Mouse (Mus musculus): ENCODE measurements around the gene Eci3.
"Not testable (repeated sequence)": the region's sequence is repeated elsewhere in the genome, so short reads cannot be mapped to it uniquely, and the experiment has no call there.

Eci3 gene

DNA sequence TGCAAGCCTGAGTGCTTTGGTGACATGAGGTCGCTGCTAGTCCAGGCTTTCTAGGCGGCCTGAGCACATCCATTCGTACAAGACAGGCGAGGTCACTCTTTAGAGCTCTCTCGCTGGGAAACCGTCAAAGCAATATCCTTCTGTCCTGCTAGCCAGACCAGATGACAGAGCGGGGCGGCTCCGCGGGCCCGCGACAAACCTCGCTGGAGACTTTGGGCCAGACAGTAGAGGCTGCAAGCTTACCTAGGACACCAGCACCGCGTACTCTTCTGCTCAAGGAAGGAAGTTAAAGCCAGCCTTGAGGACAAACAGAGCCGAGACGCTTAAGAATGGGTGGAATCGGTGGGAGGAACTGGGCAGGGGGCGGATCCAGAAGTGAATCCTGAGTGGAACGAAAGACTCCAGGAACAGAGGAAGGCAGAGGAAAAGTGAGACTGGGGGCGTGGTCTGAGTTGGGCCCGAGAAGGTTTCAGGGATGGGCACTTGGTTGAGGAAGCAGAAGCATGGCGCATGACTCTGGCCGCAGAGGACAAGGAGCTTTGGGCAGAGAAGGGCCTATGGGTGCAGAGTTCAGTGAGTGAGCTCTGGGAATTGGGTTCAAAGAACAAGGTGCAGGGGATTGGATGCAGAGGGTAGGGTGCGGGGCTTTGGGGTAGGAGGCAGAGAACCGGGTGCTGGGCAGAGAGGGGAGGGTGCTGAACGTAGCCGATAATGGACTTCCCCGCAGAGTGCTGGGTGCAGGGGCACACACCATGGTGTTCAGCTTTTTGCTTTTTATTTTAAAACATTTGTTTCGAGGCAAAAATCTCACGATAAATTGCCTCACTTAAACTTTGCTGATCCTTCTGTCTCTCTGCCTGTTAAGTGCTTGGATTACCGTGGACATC is at the start of gene Eci3:
Eci3 (minus strand) TSS at position 300 of the 887 bp plus-strand sequence.
- peak in 1 of 2 experiments; percentile 5 for DNase-seq

DNA sequence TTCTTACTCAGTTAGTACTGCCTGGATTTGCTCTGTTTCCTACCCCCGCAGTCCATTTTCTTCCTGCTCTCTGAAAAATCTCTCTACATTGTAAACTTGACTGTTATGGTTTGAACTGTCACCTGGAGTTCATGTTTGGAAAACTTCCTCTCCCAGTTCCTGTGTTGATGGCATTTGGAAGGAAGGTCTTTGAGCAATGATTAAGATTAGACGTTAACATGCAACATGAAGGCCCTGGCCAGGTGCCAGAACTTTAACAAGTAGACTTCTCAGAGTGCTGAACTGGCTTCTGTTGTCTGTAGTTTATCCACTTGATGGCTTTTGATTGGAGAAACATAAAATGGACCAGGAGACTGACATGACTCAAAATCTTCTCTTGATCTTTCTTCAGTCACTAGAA is 32.3 kb upstream of the Eci3 start:
- DNase-seq, result no peak

DNA sequence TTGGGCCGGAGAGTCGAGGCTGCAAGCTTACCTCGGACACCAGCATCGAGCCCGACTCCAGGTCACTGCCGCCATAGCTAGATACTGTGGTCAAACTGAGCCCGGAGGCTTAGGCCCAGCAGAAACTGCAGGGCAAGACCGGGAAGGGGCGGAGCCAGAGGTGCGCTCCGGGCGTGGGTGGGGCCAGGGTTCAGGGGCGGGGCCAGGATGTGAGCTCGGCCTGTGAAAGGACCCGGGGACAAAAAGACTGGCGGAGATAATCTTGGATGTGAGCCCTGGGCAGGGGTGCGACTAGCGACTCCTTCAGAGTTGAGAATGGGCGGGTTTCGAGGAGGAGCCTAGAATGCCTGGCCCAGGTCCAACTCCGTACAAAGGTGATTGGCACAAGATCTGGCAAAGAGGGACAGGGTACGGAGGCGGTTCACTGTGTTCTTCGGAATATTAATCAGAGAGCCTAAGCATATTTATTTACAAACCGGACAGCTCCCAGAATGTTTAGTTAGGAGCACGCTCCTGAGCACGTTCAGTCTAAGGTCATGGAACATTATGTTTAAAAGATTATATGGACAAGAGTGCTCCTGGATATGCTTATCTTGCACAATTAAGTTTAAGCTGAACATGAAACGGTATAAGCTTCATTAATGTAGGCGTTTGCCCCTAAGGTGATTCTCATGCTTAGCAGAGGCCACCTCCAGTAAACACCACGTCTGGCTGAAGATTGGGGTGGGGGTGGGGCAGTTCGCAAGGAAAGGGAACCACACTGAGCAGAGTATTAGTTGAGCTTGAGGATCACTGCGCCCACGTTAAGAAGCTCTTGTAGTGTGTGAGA is 30.6 kb upstream of the Eci3 start:
- peak; percentile 88 to 96 for DNase-seq

DNA sequence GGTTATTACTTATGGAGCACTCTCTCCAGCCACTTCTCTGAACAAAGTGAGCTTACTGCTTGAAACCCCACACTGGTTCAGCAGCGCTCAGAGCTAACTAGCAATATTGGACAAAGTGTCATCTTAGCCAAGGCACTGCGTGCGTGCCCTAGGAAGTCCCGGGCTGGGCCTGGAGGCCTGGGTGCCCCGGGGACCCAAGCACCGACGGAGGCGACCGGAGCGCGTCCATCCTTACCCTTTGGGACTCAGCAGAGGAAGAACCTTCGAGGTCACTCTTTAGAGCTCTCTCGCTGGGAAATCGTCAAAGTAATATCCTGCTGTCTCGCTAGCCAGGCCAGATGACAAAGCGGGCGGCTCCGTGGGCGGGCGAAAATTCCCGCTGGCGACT is 30.0 kb upstream of the Eci3 start:
- no peak for DNase-seq

DNA sequence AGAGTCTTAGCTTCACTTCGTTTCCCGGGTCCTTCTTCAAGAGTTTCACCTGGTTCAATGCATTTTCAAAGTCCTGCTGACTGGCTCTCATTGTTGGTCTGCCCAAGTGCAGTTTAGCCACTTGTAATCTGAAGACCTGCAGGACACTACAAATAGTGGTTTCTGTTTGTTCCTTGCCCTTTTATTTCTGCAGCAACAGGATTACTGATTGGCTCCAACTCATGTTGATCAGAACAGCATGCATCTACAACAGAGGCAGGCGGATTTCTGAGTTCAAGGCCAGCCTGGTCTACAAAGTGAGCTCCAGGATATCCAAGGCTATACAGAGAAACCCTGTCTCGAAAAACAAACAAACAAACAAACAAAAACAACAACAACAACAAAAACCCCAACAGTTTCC is 29.5 kb upstream of the Eci3 start:
- DNase-seq, result no peak

DNA sequence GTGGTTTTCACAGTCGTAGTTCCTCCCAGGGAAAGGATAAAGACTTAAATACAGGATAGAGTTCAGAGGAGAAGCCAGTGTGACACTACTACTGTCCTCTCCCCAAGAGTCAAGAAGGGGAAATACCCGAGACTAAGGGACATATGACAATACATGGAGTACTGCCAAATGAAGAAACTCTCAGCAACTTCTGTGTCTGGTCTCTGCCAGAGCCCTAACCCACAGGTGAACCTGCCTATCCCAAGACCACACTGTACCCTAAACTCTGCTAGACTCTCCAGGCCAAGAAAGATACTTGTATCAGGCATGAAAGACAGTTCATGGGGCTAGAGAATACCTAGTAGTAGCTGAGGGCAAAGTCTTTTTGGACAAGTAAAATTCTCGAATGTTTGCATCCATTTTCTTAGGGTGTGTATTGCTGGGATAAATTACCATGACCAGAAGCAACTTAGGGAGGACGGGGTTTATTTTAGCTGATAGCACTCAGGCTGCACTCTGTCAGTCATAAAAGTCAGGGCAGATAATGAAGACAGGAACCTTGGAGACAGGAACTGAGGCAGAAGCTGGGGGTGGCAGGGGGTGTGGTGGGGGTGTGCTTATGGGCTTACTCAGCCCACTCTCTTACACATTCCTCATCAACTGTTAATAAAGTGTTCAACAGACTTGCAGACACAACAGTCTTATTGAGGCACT is 28.1 kb upstream of the Eci3 start:
- no peak for DNase-seq

DNA sequence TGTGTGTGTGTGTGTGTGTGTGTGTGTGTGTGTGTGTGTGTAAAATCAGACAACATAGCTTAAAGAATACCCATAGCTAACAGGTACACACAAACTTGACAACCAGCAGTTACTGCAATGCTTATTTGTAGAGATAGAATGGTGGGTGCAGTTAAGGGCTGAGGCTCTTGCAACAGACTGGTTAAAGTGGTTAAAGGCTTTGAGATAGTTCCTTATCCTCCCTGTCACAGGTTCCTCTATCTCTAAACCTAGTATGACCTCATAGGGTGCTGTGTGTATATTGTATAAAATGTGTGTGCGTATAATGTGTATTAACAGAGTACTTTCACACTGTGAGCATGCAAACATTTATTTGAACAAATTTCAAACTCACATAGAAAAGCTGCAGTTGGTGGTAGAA is 19.9 kb upstream of the Eci3 start:
- not testable (repeated sequence) for DNase-seq

DNA sequence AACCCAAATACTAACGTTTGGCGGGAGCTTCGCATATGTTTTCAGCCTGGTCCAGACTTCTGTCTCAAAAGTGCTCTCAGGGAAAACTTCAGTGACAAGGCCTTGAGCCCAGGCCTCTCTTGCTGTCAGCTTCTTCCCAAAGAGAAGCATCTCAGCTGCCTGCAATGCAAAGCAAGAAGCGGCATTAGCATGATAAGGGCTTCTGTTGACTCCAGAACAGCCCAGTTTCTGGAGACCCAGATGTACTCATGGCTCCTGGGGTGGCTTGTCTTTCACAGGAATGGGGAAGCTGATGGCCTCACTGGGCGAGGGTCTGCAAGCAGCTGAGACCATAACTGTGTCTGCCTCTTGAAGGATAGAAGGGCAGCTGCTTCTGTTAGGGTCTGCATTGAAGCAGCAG is 15.0 kb upstream of the Eci3 start:
- DNase-seq, result not testable (repeated sequence)

DNA sequence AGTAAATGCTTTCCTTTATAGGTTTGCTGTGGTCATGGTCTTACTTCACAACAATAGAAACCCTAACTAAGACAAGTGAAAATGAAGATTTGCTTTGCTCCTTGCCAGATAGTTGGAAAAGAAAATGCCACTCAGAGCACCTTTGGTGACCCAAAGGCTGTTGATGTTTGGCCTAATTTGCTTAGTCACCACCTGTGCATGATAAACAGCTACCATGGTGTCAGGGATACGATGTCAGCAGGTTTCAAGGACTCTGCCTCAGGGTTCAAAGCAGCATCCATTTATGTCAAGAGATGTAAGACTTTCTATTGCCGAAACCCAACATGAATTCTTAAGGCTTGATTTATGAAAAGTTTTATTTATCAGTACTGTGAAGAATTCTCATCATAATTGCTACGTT is 13.8 kb upstream of the Eci3 start:
- DNase-seq, result no peak

DNA sequence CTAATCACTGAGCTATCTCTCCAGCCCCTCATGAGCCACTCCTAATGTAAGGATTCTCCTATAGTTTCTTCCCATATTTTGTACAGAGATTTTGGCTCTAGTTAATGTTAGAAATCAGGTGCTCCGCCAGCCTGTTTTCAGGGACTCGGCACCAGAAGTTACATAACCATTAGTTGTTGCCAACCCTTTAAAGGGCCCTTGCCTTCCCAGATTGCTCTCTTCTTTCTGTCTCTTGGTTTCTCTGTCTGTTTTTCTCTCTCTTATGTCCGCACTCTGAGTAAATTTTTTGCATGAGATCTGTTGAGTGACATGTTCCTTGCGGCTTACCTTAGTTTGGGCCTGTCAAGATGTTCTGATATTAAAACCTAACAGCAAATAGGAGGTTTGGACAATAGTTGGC is 12.5 kb upstream of the Eci3 start:
- no peak for DNase-seq

- no peak for DNase-seq
Measured at GRCm38 (mm10) chr13:34973770-34974169, 10.2 kb upstream of the Eci3 start.

- no peak for DNase-seq
Measured at GRCm38 (mm10) chr13:34973149-34973548, 9.5 kb upstream of the Eci3 start.

GRCm38 (mm10) chr13:34972456-34972855 is 8.8 kb upstream of the Eci3 start:
- not testable (repeated sequence) for DNase-seq

GRCm38 (mm10) chr13:34965647-34966046 is 2.0 kb upstream of the Eci3 start:
- not testable (repeated sequence) for DNase-seq

DNA sequence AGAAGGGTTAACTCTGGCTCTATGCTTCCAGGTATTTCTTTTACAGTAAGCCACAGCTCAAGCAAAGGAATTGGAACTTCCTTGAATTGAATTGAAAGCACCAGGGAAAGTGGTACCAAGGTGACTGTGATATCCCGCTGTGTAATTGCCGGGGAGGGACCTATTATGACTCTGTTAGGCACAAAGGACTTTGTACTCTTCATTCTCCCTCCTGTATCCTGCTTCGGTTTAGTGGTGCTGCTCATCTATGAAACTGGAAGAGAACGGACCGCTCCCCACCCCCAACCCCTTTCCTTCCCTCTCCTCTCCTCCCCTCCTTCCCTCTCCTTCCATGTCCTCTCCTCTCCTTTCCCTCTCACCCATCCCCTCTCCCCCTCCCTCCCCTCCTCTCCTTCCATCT is 1.3 kb upstream of the Eci3 start:
- no peak for DNase-seq

- no peak for DNase-seq
Measured at GRCm38 (mm10) chr13:34964419-34964818, 809 bp upstream of the Eci3 start.

DNA sequence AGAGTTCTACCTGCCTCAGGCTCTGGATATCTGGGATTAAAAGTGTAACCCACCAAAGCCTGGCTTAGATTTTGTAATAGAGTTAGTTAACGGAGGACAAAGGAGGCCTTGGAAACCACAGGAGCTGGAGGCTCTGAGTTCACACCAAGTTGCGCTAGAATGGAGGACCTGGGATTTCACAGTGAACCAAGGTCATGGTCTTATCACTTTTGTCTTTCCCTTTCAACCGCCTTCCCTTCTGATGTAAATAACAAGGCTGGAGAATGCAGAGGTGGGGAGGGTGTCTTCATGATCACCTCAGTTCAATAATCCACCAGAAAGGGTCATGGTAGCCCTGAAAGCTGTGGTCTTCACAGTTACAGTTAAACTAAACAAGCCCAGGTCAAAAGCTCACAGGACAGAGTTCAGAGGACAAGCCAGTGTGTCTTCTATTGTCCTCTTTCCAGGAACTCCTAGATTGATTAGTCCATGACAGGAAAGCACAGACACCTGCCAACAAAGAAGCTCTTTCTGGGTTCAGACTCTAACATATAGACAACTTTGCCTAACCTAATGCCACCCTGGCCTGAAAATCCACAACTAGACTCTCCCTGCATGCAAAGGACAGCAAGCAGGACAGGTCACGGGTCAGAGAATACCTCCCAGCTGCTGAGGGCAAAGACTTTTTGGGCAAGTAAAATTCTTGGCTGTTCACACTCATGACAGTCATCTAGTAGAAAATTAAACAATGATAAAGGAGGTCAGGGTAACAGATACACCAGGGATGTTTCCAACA is 2.4 kb downstream of the Eci3 start:
- no peak for DNase-seq

GRCm38 (mm10) chr13:34958158-34958557 is 5.5 kb downstream of the Eci3 start:
- not testable (repeated sequence) for DNase-seq

DNA sequence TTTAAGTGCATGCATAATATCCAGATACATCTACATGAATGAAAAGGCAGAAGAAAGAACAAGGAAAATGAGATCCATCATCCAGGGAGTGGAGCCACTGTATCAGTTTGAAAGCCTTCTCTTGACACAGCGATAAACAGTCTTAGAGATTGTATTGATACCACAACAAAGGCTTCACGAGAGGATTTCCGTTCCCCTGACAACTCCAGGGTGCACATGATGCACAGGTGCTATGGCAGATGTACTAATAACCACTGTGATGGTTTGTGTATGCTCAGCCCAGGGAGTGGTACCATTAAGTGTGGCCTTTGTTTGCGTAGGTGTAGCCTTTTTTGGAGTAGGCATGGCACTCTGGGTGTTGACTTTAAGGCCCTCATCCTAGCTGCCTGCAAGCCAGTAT is 6.7 kb downstream of the Eci3 start:
- DNase-seq, result no peak

GRCm38 (mm10) chr13:34951437-34951836 is 12.2 kb downstream of the Eci3 start:
- not testable (repeated sequence) for DNase-seq

- no peak for DNase-seq
Measured at GRCm38 (mm10) chr13:34942370-34942769, 21.2 kb downstream of the Eci3 start.

GRCm38 (mm10) chr13:34934931-34935644 is 28.5 kb downstream of the Eci3 start:
- no peak for DNase-seq
